Mouse (Mus musculus) layer of hippocampus, adult 18-20 months (tissue): ENCODE results near the gene Atp6v0e. TPM values are rescaled to one million over a fixed set of nuclear protein-coding genes. Genes with fewer than 3 reads are reported as not detected.

Experiments
- DNase-seq, 2 experiments: peaks; one replicate each; pipeline ENCODE4 v3.0.0; 2022; ENCODE audit warnings: low spot score in 2 of 2
- long read RNA-seq: library from polyadenylated mRNA; stranded (forward); transcript quantifications from one replicate; pipeline ENCODE4 v2.0.0, GENCODE M21; 2021
- total RNA-seq, 2 experiments: library from RNA; stranded (reverse); gene quantifications; 2 replicates each; pipeline ENCODE4 v1.2.3; 2021

Atp6v0e gene
- 10 to 100 TPM; 48.7 to 49.2 TPM for total RNA-seq
- long read RNA-seq, transcript Atp6v0e-201 (4 exons, 823 nt) = major isoform, 24 of 49 reads
- long read RNA-seq, transcript Atp6v0e-202 (3 exons, 2,812 nt) = minor isoform, 12 of 49 reads
- long read RNA-seq, partial matches to known transcripts = 0 of 49 reads
- long read RNA-seq, other reads (novel, unspliced or antisense) = 11 of 49 reads

DNA sequence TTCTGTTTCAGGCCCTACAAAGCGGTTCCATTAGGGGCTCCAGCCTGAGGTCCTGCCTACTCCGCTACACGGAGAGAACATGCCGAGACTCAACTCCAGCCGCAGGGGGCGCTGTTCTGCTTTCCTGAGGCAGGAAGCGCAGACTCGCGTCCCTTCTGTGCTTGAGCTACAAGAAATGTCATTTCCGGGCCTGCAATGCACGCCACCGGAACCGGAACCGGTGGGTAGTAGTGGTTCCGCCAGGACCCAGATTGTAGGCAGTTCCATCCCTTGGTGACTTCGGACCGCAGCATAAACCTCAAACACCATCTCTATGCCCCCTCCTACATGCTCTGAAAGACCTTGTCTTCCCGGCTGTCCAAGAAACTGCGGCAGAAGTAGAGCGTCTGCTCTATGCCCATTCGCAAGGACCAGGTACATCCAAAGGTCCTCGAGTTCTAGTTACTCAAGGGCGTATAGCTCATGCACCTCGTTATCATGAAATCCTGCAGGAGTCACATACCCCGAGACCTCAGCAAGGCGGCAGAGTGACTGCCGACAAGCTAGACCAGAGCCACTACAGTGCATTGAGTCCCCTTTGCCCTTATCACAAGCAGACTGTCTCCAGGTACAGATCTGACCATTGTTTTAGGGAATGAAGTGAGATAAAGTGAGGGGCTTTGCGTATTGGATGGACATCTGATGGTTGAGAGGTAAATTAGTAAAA, at the start of gene Atp6v0e:
Gene Atp6v0e (plus strand): TSS at position 254 of the 706 bp plus-strand sequence.
- peak; percentile 93 to 97 for DNase-seq

DNA sequence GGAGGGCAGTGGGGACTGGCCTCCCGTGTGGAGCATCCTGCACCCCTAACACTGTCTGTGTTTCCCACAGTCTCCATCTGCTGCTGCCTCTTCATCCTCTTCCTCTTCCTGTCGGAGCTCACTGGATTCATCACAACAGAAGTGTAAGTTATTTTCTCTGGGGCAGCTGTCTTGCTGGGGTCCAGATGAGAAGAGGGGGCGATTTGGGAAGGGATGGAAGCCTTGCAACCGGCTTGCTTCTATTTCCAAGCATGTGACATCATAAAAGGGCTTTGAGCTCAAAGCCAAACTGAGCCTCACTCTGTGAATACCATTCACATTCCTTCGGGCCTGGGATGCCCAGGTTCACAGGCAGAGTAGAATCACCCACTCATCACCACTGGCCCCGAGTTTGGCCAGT, 48.7 kb upstream of the Atp6v0e start:
- DNase-seq = no peak

DNA sequence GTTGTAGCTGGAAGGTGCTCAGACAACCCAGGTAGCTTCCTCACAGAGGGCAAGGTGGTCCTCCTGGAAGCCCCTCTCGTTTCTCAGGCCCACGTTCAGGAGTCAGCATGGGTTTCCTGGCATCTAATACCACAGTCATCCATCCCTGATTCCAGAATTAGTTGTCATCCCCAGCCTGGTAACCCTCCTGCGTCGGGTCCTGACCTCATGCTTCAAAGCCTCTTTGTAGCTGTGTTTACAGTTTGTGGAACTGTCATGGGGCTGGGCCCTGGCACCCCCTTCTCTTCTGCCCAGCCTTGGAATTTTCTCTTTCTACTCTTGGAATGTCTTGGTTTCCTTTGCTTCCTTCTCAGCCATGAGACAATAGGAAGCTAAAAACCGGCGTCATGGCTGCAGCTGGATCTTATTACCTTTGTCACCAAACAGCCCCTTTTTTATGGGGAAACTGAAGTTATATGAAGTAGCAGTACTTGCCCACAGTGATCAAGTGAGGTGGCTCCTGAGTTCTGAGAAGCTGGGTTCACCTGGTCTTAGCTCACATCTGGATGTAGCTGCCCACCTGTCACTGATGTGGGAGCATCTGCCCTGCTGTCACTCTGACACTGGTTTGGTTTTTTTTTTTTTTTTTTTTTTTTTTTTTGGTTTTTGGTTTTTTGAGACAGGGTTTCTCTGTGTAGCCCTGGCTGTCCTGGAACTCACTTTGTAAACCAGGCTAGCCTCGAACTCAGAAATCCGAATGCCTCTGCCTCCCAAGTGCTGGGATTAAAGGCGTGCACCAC, 48.1 kb upstream of the Atp6v0e start:
- no peak for DNase-seq

DNA sequence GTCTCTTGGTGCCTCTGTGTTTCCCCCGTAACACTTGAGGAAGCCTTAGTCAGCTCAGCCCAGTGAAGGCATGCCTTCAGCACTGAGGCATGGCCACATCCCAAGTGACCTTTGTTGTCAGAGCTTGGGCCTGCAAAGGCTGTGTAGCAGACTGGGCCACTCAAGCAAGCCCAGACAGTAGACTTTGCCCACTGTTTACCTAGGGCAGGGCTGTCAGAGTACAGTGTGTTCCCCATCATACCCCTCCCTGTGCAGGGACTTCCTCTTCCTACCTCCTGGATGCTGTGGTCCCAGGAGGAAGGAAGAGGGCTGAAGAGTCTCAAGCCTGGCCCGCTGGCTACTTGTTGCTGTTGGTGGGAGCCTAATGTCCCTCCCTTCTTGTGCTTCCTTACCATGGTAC, 46.3 kb upstream of the Atp6v0e start:
- DNase-seq = no peak

DNA sequence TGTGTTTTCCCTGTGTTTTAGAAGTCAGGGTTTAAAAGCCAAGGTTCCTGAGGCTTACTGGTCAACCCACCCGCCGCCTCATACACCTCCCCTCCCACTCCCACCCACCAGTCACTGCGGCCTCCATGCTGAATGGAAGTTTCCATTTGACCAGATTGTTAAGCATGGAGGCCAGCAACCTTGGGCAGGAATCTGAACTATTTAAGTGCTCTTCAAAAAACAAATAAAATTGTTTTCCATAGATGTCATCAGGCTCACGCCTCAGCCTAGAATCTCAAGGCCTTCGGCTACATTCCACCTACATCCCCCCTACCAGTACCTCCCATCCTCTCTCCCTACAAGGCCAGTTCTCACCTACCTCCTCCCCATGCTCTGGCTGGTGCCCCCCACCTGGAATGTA, 44.5 kb upstream of the Atp6v0e start:
- no peak for DNase-seq

DNA sequence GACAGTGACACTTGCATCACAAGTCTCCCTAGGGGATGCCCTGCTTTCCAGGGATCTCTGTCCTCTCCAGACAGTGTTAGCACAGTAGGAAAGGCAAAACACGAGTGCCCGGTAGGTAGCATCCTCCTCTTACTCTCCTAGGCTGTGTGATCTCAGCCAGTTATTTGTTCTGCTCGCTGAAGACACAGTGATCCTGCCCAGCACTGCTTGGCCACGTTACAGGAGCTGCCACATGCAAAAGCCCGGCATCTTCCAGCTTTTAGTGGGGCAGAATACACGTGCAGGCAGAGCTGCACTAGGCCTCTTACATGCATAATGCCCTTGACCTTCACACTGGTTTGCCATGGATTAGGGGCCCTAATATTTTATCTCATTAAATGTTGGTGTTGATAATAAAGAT, 43.5 kb upstream of the Atp6v0e start:
- DNase-seq = no peak

DNA sequence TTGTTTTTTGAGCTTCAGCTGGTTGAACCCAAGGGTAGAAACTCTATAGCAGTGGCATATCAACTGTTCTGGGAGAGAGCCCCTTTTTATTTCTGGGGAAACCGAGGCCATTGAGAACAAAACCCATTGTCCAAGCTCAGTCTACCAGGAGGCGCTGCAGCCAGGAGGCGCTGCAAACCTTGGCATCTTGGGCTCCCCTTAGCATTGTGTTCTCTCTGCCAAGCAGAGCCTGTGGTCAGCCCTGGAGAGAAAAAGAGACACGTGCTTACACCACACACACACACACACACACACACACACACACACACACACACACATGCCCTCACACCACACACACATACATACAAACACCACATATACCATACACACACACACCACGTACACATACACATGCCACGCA, 42.7 kb upstream of the Atp6v0e start:
- DNase-seq = no peak

DNA sequence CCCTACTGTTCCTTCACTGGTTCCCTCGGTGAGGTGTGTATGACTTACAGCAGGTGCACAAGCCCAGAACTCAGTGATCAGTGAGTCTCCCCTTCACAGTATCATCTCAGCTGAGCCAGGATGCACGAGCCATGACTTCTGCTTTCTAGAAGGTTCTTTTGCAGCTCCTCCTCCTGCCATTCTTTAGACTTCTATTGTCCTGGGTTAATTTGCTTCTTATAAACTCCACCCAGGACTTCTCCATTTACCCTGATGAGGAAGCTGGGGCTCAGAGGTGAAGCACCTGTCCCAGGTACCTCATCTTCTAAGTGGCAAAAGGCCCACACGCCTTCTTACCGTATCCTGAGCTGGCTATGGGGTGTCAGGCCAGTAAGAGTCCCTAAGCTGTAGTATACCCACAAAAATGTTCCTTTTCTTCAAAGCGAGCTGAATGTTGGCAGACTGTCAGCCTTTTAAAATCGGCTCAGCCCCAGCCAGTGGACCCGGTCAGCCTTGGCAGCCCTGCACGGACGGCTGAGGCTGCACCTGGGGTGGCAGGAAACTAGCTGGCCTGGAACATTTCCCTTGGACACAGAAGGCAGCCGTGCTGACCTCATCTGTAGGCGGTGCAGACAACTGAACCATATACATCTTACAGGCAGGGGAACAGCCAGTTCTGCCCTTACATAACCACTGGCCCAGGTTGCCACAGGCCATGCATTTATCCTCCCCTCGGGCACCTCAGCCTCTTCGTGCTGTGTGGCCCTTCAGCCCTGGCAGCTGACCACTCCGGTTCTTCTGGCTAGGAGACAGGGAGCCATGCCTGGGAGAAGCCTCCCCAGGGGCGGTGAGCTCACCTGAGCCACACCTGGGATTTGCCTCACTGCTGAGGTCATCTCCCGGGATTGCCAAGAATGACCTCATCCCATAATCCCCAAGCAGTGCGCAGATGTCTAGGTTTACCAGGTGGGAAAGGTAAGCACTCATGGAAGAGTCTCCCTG, 42.0 kb upstream of the Atp6v0e start:
- DNase-seq = peak in 1 of 2 experiments; percentile 45

DNA sequence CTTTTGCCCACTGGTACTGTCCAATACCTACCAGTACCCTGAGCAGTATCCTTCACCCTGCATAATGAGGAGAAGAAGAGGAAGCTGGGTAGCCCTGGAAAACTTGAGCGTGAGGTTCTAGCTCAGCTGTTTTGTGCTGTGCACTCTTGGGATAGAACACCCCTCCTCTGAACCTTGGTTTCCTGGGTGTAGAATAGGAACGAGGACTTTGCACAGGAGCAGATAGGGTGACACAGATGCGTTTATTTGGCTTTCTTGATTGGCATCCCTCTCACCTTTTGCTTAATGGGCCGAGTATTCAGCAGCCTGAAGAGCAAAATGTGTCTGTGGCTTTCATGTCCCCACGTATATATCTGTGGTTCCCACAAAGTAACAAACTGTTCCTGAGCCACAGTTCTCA, 41.1 kb upstream of the Atp6v0e start:
- DNase-seq = no peak

DNA sequence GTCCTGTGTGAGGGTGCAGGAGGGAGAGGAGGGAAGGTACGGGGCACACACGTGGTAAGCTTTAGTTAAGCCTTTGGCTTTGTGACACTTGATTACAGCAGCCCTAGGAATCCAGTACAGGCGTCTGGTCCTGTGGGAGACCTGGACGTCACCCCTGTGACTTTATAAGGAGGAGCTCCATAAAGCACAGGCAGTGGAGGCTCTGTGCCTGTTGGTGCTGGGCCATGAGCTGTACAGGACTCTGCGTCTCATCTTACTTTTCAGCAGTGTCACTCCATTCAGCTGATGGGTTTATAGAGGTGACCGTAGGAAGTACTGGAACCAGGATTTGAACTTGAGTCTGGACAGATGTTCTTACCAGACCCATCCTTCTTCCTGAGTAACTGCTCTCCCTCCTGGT, 39.0 kb upstream of the Atp6v0e start:
- DNase-seq = no peak

DNA sequence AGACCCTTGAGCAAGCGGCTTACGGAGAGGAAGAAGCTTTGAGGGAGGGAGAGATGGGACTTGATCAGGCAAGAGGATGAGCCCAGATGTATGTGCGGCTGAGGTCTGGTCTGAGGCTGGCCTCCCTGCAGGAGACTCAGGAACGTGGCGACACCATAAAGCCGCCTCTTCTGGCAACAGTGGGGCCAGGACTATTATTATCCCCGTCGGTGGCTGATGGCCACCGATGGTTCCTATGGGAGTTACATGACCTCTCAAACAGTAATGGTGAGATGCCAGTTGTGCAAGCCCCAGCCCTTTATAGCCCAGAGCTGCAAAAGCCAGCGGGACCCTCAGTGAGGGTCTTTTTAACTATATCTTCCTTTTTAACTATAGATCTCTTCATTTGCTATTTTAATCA, 38.0 kb upstream of the Atp6v0e start:
- no peak for DNase-seq

DNA sequence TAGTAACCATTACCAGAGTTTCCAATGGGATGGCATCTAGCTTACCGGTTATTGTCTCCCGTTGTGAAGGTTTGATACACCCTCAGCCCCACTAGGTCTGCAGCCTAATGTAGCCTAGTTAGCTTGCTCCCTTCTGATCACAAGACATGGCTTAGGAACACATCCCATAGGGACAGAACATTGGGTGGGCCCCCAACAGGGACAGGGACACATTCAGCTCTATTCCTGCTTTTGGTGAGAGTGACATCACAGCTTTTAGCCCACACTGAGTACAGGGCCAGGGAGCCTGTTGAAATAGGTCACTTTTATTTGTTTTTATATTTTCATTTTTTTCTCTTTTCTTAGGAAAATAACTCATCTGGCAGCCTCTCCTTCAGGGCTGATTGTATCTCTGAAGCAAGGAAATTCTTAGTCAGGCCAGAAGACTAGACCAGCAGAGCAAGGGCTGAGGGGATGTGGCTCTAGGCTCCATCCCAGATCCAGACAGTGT, 37.5 kb upstream of the Atp6v0e start:
- DNase-seq = no peak

DNA sequence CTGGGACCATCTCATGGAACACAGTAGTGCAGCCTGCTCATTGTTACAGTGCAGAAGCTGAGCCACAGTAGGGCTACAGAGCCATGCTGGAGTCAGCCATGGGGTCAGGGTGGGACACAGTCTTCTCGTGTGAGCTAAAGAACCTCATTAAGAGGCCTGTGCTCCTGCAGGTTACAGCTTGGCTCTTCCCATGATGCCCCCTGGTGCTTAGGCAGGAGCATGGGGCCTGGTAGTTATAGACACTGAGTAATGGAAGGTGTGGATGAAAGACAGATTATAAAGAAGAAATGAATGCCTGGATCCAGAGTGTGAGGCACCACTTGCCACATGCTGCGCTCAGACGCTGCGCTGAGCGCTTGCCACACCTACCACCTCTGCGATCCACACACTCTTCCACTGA, 34.6 kb upstream of the Atp6v0e start:
- DNase-seq = no peak

DNA sequence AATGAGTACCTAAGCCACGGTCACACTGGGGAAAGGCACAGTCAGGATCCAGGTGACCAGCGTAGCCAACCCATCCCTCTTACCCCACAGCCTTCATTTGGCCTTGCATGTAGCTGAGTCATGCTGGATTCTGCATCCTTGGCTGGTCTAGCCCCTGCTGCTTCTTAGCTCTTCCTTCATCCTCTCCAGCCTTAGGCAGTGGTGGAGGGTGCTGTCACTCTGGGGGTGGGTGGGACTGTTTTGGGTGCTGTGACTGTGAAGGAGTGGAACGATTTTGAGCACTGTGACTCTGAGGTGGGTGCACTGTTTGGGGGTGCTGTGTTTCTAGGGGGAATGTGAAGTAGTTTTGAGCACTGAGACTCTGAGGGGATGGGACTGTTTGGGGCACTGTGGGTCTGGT, 34.1 kb upstream of the Atp6v0e start:
- DNase-seq = no peak

DNA sequence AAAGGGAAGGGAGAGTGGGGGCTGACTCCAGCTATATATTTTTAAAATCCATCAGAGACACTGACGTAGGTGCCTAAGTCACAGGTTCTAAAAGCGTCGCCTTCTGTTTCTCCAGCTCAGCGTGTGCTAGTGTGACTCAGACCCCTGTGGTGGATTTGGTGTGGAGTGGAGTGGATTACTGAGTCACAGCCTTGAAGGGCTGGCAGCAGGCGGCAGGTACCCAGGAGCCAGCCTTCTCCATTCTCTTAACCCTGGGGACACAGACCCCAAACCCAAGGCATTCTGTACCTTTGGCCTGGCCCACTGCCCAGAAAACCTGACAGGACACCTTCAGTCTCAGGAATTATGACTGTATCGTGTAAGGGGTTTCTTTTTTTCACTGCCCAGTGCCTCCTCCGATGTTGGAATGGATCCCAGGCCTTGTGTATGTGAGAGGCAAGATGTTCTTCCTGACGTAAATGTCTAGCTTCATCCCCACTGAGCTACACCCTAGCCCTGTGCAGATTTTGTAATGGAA, 31.2 kb upstream of the Atp6v0e start:
- peak in 1 of 2 experiments; percentile 67 for DNase-seq

DNA sequence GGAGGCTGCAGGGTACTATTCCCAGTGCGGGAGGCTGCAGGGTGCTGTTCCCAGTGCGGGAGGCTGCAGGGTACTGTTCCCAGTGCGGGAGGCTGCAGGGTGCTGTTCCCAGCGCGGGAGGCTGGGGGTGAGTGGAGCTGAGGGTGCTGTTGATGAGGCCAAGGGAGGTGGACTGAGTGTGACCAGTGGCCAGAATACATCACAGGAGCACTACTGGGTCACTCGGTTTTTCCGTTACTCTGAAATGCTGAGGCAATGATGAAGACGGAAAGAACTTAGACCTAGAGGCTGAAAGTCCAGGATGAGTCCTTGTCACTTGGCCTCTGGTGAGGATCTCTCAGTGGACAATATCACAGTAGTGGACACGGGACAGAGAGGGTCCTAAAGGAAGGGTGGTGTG, 29.8 kb upstream of the Atp6v0e start:
- no peak for DNase-seq

DNA sequence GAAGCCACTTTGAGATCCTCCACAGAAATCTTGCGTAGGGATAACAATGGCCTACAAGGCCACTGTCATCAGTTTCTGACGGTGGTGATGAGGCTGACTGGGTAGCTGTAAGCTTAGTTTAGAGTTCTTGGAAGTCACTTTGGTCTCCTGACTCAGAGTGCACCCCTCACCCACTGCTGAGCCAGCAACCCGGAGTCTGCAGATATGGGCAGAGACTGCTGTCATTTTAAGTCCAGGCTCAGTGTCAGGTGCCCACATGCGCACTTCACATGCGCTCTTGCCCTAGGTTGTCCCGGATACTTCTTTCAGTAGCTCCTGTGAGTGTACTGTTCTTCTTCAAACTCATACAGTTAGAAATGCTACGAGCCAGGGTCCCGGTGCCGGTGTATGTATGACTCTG, 29.1 kb upstream of the Atp6v0e start:
- no peak for DNase-seq

DNA sequence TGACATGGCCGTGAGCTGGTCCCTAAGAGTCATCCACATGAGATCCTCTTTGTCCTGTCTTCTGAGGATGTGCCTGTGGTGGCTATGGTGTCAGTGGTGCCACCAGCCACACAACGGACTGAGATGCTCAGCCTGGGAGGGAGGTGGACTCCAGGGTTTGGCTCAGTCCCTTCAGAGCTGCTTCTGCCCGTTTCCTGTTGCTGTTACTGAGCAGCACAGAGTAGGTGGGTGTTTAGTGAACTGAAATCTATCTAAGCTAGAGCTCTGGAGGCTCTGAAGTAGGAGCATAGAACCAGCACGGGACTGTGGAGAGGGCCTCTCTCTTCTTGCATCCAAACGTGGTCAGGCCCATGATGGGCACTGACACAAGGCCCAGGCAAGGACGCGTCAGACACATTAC, 28.5 kb upstream of the Atp6v0e start:
- DNase-seq = no peak

DNA sequence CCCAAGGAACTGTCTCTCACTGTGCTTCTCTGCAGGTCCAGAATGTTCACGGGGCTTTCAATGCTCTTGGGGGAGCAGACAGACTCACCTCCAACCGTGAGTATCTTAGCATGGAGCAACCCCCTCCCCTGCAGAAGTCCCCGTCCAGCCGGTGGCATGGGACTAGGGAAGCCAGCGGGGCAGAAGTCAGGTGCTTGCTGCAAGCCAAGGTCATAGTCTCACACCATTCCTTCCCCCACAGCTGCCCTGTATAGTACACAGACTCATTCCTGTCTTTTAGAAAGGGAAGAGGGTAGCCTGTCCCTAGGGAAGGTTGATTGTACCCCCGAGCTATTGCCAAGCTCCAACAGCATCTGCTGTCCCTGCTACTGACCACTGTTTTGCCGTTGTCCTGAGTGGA, 27.1 kb upstream of the Atp6v0e start:
- no peak for DNase-seq

DNA sequence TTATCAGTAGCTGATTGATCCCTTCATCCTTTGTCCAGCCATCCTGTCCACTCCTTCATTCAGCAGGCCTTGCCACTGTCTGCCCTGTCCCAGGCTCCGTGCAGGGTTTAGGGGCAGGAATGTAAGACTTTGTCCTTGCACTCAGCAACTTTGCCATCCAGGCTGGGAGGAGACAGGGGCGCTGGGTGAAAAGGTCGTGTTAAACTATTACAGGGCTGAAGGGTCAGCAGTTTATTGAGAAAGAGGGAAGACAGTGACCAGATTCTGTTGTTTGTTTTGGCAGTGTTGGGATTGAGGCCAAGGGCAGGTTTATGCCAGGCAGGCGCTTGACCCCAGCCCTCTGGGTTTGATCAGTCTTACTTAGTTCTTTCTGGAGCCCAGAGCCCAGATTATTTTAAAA, 25.2 kb upstream of the Atp6v0e start:
- no peak for DNase-seq

DNA sequence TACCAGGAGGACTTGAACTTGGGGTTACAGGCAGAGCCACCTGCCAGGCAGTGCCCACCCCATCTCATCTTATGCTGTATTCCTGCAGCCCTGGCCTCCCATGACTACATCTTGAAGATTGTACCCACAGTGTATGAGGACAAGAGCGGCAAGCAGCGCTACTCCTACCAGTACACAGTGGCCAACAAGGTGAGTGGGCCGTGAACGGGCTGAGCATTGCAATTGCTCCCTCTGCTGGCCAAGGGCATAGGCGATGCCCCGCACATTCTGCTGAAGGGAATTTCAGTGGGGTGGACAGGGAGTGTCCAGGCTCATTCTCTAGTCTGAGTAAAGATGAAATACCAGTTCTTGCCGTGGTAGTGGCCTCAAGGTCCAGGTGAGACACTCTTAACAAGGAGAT, 24.4 kb upstream of the Atp6v0e start:
- DNase-seq = peak; percentile 49 to 79
